Mouse (Mus musculus) lung, embryonic 14.5 days (tissue): ENCODE measurements around the gene Gm20422. TPM values are rescaled to one million over a fixed set of nuclear protein-coding genes. Genes with fewer than 3 reads are reported as not detected.

ENCODE experiments used
- ATAC-seq: fragments of 200-750 bp; cut with Nextera tagmentation; 2 replicates; pipeline ENCODE4 v1.8.0; 2017; ENCODE audit warnings: mild to moderate bottlenecking, moderate TSS enrichment, moderate library complexity; ENCODE audit not compliant: insufficient read depth
- DNase-seq: peaks from one replicate; pipeline ENCODE4 v3.0.0-alpha.2; 2015
- H3K27ac ChIP-seq: fragments of 300-500 bp; sonication (generic); 2 replicates; pipeline ENCODE4 v1.5.1; 2014; ENCODE audit warnings: low read depth, mild to moderate bottlenecking, moderate library complexity
- H3K27me3 ChIP-seq: fragments of 300-500 bp; sonication (generic); 2 replicates; pipeline ENCODE4 v1.6.1; 2014; ENCODE audit warnings: low read length, control low read depth; ENCODE audit not compliant: insufficient read depth
- H3K36me3 ChIP-seq: fragments of 300-500 bp; sonication (generic); 2 replicates; pipeline ENCODE4 v1.6.1; 2014; ENCODE audit warnings: control low read depth; ENCODE audit not compliant: insufficient read depth
- H3K4me1 ChIP-seq: fragments of 300-500 bp; sonication (generic); 2 replicates; pipeline ENCODE4 v1.6.1; 2014; ENCODE audit warnings: antibody characterized with exemption, control low read depth; ENCODE audit not compliant: insufficient read depth
- H3K4me2 ChIP-seq: fragments of 300-500 bp; sonication (generic); 2 replicates; pipeline ENCODE4 v1.6.1; 2014; ENCODE audit warnings: mild to moderate bottlenecking
- H3K4me3 ChIP-seq: fragments of 300-500 bp; sonication (generic); 2 replicates; pipeline ENCODE4 v1.5.1; 2014; ENCODE audit warnings: low read depth, low read length
- H3K9ac ChIP-seq: fragments of 300-500 bp; sonication (generic); 2 replicates; pipeline ENCODE4 v1.6.1; 2014
- H3K9me3 ChIP-seq: fragments of 300-500 bp; sonication (generic); 2 replicates; pipeline ENCODE4 v1.6.1; 2016; ENCODE audit warnings: low read depth, low read length, control low read depth
- CTCF ChIP-seq: IDR thresholded peaks from 2 replicates; pipeline ENCODE4 v1.5.1; 2016; ENCODE audit warnings: antibody characterized with exemption, low read depth
- WGBS: fragments of 180-500 bp; shearing (Covaris S2); extraction: QIAGEN DNeasy Blood & Tissue Kit; methylation state at CpG from one replicate; pipeline ENCODE4 v1.1.7; 2014; 5-methylcytosine and 5-hydroxymethylcytosine counted together
- polyA plus RNA-seq: library from polyadenylated mRNA; unstranded; fragments of >200 nt; fragmentation: Nextera tagmentation; extraction: Ambion mirVana; gene quantifications from 2 replicates; pipeline ENCODE4 v1.2.1, GENCODE M21; 2014

The Gm20422 gene
- polyA plus RNA-seq, 1 experiment from 2014 or later, result 0.30 TPM

GRCm38 (mm10) chr8:69802216-69802615 is 27.5 kb upstream of the Gm20422 start:
- H3K27ac ChIP-seq, result no peak overlapping the region
- TF ChIP-seq CTCF, result no peak
- no peak for ATAC-seq
- no peaks in the 10 kb centered on the region for H3K9me3 ChIP-seq
- no peak for DNase-seq
- peaks cover 97% of the 10 kb centered on the region for H3K36me3 ChIP-seq
- no peak overlapping the region for H3K9ac ChIP-seq
- H3K4me1 ChIP-seq, result no peaks in the 10 kb centered on the region
- no peak overlapping the region for H3K4me3 ChIP-seq
- no peaks in the 10 kb centered on the region for H3K27me3 ChIP-seq
- H3K4me2 ChIP-seq, result no peak overlapping the region

- Histone ChIP-seq H3K9ac (no peak overlapping the region), H3K27me3 (no peaks in the 10 kb centered on the region), H3K4me1 (no peaks in the 10 kb centered on the region), H3K27ac (no peak overlapping the region), H3K4me3 (no peak overlapping the region), H3K4me2 (no peak overlapping the region), H3K9me3 (no peaks in the 10 kb centered on the region), H3K36me3 (peaks cover 97% of the 10 kb centered on the region)
- WGBS, result 89% methylated on average over 4 of the region's 4 CpGs
- ATAC-seq, result no peak
- DNase-seq, result no peak
- TF ChIP-seq CTCF, result no peak
These were observed 27.1 kb upstream of the Gm20422 start for GRCm38 (mm10) chr8:69801796-69802195.

GRCm38 (mm10) chr8:69799946-69800345 is 25.3 kb upstream of the Gm20422 start:
- 90% methylated on average over 5 of the region's 5 CpGs for WGBS
- no peak for ATAC-seq

GRCm38 (mm10) chr8:69799261-69799660 is 24.6 kb upstream of the Gm20422 start:
- ATAC-seq, result no peak
- TF ChIP-seq CTCF, result no peak

More at GRCm38 (mm10) chr8:69799946-69800345, 25.3 kb upstream of the Gm20422 start:
- H3K36me3 ChIP-seq, result peaks cover 97% of the 10 kb centered on the region
- no peaks in the 10 kb centered on the region for H3K27me3 ChIP-seq
- no peak for TF ChIP-seq CTCF
- H3K4me3 ChIP-seq, result no peak overlapping the region
- no peak for DNase-seq
- no peaks in the 10 kb centered on the region for H3K4me1 ChIP-seq
- no peak overlapping the region for H3K4me2 ChIP-seq
- H3K27ac ChIP-seq, result no peak overlapping the region
- H3K9ac ChIP-seq, result no peak overlapping the region
- no peaks in the 10 kb centered on the region for H3K9me3 ChIP-seq

GRCm38 (mm10) chr8:69797661-69798060 is 23.0 kb upstream of the Gm20422 start:
- WGBS, result 92% methylated on average over 10 of the region's 10 CpGs
- TF ChIP-seq CTCF, result no peak

More at GRCm38 (mm10) chr8:69799261-69799660, 24.6 kb upstream of the Gm20422 start:
- Histone ChIP-seq H3K36me3 (peaks cover 97% of the 10 kb centered on the region), H3K27me3 (no peaks in the 10 kb centered on the region), H3K27ac (no peak overlapping the region), H3K9me3 (no peaks in the 10 kb centered on the region), H3K4me2 (no peak overlapping the region), H3K4me1 (no peaks in the 10 kb centered on the region), H3K4me3 (no peak overlapping the region), H3K9ac (no peak overlapping the region)
- WGBS, result 92% methylated on average over 8 of the region's 8 CpGs
- no peak for DNase-seq

GRCm38 (mm10) chr8:69796721-69797345 is 22.1 kb upstream of the Gm20422 start:
- Histone ChIP-seq H3K27ac (no peak overlapping the region), H3K27me3 (no peaks in the 10 kb centered on the region), H3K9me3 (no peaks in the 10 kb centered on the region), H3K9ac (no peak overlapping the region), H3K4me2 (no peak overlapping the region), H3K36me3 (peaks cover 85% of the 10 kb centered on the region), H3K4me3 (no peak overlapping the region), H3K4me1 (peaks cover 5% of the 10 kb centered on the region; the same call in 1 of the 2 replicates)
- ATAC-seq (no peak), DNase-seq (no peak)
- WGBS, result 91% methylated on average over 16 of the region's 16 CpGs
- no peak for TF ChIP-seq CTCF

More at GRCm38 (mm10) chr8:69797661-69798060, 23.0 kb upstream of the Gm20422 start:
- no peak overlapping the region for H3K4me3 ChIP-seq
- H3K9ac ChIP-seq, result no peak overlapping the region
- no peak overlapping the region for H3K4me2 ChIP-seq
- H3K36me3 ChIP-seq, result peaks cover 93% of the 10 kb centered on the region
- H3K27me3 ChIP-seq, result no peaks in the 10 kb centered on the region
- no peak for ATAC-seq
- no peak overlapping the region for H3K27ac ChIP-seq
- no peak for DNase-seq
- H3K4me1 ChIP-seq, result no peaks in the 10 kb centered on the region; the same call in 1 of the 2 replicates
- no peaks in the 10 kb centered on the region for H3K9me3 ChIP-seq

- WGBS, result 95% methylated on average over 6 of the region's 6 CpGs
- DNase-seq, result no peak
- no peak overlapping the region for H3K27ac ChIP-seq
- H3K4me3 ChIP-seq, result no peak overlapping the region
- no peaks in the 10 kb centered on the region for H3K9me3 ChIP-seq
- ATAC-seq, result no peak
- no peak overlapping the region for H3K4me2 ChIP-seq
- no peaks in the 10 kb centered on the region for H3K27me3 ChIP-seq
- no peak overlapping the region for H3K9ac ChIP-seq
- TF ChIP-seq CTCF, result no peak
- H3K36me3 ChIP-seq, result peaks cover 68% of the 10 kb centered on the region
- H3K4me1 ChIP-seq, result peaks cover 9% of the 10 kb centered on the region; the same call in 1 of the 2 replicates
These were observed 20.2 kb upstream of the Gm20422 start for GRCm38 (mm10) chr8:69794901-69795300.
